In genomic region chr10:77587091-77587775, GRCm38 (mm10) we compare ENCODE assay signal across 15 mouse cellular contexts. TPM values are rescaled to one million over a fixed set of nuclear protein-coding genes. Genes with fewer than 3 reads are reported as not detected.
A peak's percentile ranks its signal among the peaks of the same experiment; 100 is the strongest.
DNase-seq lines count a peak whose midpoint lies in the region; ATAC-seq lines count a peak whose summit lies in the region.
"Had no signal": no experiment of that assay in that cellular context is flagged by ENCODE, and none has a peak within 500 bp of the region (broad histone marks: within the 10 kb centered on the region; RNA-seq: fewer than 3 reads in every experiment).

No protein-coding gene starts in this region.

- H3K4me3 ChIP-seq in kidney, embryonic 15.5 days (replicated peaks): no peak overlapping the region
- H3K4me3 ChIP-seq in neural tube, embryonic 13.5 days: no peak overlapping the region
- no peak overlapping the region for H3K4me3 ChIP-seq in midbrain, embryonic 10.5 days
- H3K4me3 ChIP-seq: forebrain, embryonic 12.5 days; hindbrain, embryonic 13.5 days; midbrain, embryonic 13.5 days had no signal

- no peaks in the 10 kb centered on the region for H3K27me3 ChIP-seq in kidney, embryonic 15.5 days
- H3K27me3 ChIP-seq in neural tube, embryonic 13.5 days: no peaks in the 10 kb centered on the region
- H3K27me3 ChIP-seq in midbrain, embryonic 10.5 days (ENCODE audit: low read depth, poor library complexity, severe bottlenecking): no peaks in the 10 kb centered on the region
- H3K27me3 ChIP-seq: forebrain, embryonic 12.5 days; hindbrain, embryonic 13.5 days; midbrain, embryonic 13.5 days had no signal

- H3K9ac ChIP-seq in kidney, embryonic 15.5 days: no peak overlapping the region
- H3K9ac ChIP-seq in neural tube, embryonic 13.5 days: peak overlapping the region; percentile 22; the same call in 1 of the 2 replicates
- H3K9ac ChIP-seq: forebrain, embryonic 12.5 days; hindbrain, embryonic 13.5 days; midbrain, embryonic 13.5 days had no signal

- no peaks in the 10 kb centered on the region for H3K9me3 ChIP-seq in kidney, embryonic 15.5 days (replicated peaks)
- no peaks in the 10 kb centered on the region for H3K9me3 ChIP-seq in neural tube, embryonic 13.5 days
- no peaks in the 10 kb centered on the region for H3K9me3 ChIP-seq in midbrain, embryonic 10.5 days (replicated peaks)
- H3K9me3 ChIP-seq: forebrain, embryonic 12.5 days; hindbrain, embryonic 13.5 days; midbrain, embryonic 13.5 days had no signal

- no peak for ATAC-seq in kidney, embryonic 15.5 days (replicated peaks; ENCODE audit: low FRiP score)
- ATAC-seq in neural tube, embryonic 13.5 days (ENCODE audit: low read depth): no peak
- ATAC-seq: midbrain, embryonic 13.5 days had no signal

- H3K27ac ChIP-seq in kidney, embryonic 15.5 days: no peak overlapping the region
- no peak overlapping the region for H3K27ac ChIP-seq in neural tube, embryonic 13.5 days (replicated peaks)
- no peak overlapping the region for H3K27ac ChIP-seq in midbrain, embryonic 10.5 days (replicated peaks)
- H3K27ac ChIP-seq: forebrain, embryonic 12.5 days; hindbrain, embryonic 13.5 days; midbrain, embryonic 13.5 days had no signal

- no peak overlapping the region for H3K4me2 ChIP-seq in kidney, embryonic 15.5 days
- no peak overlapping the region for H3K4me2 ChIP-seq in neural tube, embryonic 13.5 days
- H3K4me2 ChIP-seq: forebrain, embryonic 12.5 days; hindbrain, embryonic 13.5 days; midbrain, embryonic 13.5 days had no signal

- peaks cover 43% of the 10 kb centered on the region for H3K36me3 ChIP-seq in kidney, embryonic 15.5 days
- H3K36me3 ChIP-seq in neural tube, embryonic 13.5 days: peaks cover 47% of the 10 kb centered on the region
- H3K36me3 ChIP-seq in midbrain, embryonic 10.5 days: peaks cover 57% of the 10 kb centered on the region

- peaks cover 54% of the 10 kb centered on the region for H3K4me1 ChIP-seq in kidney, embryonic 15.5 days
- H3K4me1 ChIP-seq in neural tube, embryonic 13.5 days (replicated peaks): peaks cover 62% of the 10 kb centered on the region
- H3K4me1 ChIP-seq in midbrain, embryonic 10.5 days: peaks cover 27% of the 10 kb centered on the region

- 82% methylated on average over 6 of the region's 6 CpGs for WGBS in kidney, embryonic 15.5 days
- WGBS in neural tube, embryonic 13.5 days: 97% methylated on average over 6 of the region's 6 CpGs
- WGBS in midbrain, embryonic 10.5 days: 92% methylated on average over 6 of the region's 6 CpGs

- peak; percentile 56 for DNase-seq in adrenal gland, postnatal 14 days
- DNase-seq in adrenal gland, adult 18-20 months (ENCODE audit: low spot score in 2 of 2): no peak
- DNase-seq in kidney, adult 11 months: peak; percentile 58
- no peak for DNase-seq in neural tube, embryonic 10.5 days (ENCODE audit: extremely low spot score, low spot score)
- peak; percentile 75 for DNase-seq in yolk sac, embryonic 10.5 days (ENCODE audit: low spot score)
- no peak for DNase-seq in midbrain, embryonic 10.5 days (ENCODE audit: low spot score)
- DNase-seq: cerebellum, postnatal 36 days; lung, postnatal 10 days; thymus, postnatal 4 days had no signal

RNA-seq across cellular contexts. Expression of gene Pttg1ip, which starts 5.7 kb away (rescaled TPM):
- 168 and 172 TPM in 2 replicates for total RNA-seq in adrenal gland, postnatal 14 days (2021)
- 100 to 1,000 TPM; 175 to 203 TPM for total RNA-seq in adrenal gland, adult 18-20 months (2021)
- 149 and 152 TPM in 2 replicates for polyA plus RNA-seq in kidney, embryonic 15.5 days (2015; fragmentation: Nextera tagmentation; extraction: Ambion mirVana)
- polyA plus RNA-seq in neural tube, embryonic 13.5 days (2015; fragmentation: Nextera tagmentation; extraction: Ambion mirVana): 78.9 and 79.7 TPM in 2 replicates
- polyA plus RNA-seq in midbrain, embryonic 10.5 days (2016; fragmentation: Nextera tagmentation; extraction: Ambion mirVana): 67.0 and 69.9 TPM in 2 replicates

RNA-seq across cellular contexts. Expression of gene Sumo3, which starts 18.7 kb away (rescaled TPM):
- 93.0 and 111 TPM in 2 replicates for total RNA-seq in adrenal gland, postnatal 14 days (2021)
- 10 to 100 TPM; 91.8 to 98.8 TPM for total RNA-seq in adrenal gland, adult 18-20 months (2021)
- polyA plus RNA-seq in kidney, embryonic 15.5 days (2015; fragmentation: Nextera tagmentation; extraction: Ambion mirVana): 332 TPM in 2 replicates
- polyA plus RNA-seq in neural tube, embryonic 13.5 days (2015; fragmentation: Nextera tagmentation; extraction: Ambion mirVana): 248 and 252 TPM in 2 replicates
- polyA plus RNA-seq in midbrain, embryonic 10.5 days (2016; fragmentation: Nextera tagmentation; extraction: Ambion mirVana): 403 and 425 TPM in 2 replicates

RNA-seq across cellular contexts. Expression of gene Gm49325, which starts 18.8 kb away (rescaled TPM):
- total RNA-seq in adrenal gland, postnatal 14 days (2021): 23.6 and 31.5 TPM in 2 replicates
- total RNA-seq in adrenal gland, adult 18-20 months (2021): 10 to 100 TPM; 13.1 to 17.1 TPM
- polyA plus RNA-seq in kidney, embryonic 15.5 days (2015; fragmentation: Nextera tagmentation; extraction: Ambion mirVana): 3.6 and 6.3 TPM in 2 replicates
- polyA plus RNA-seq in neural tube, embryonic 13.5 days (2015; fragmentation: Nextera tagmentation; extraction: Ambion mirVana): 2.0 and 8.6 TPM in 2 replicates
- polyA plus RNA-seq in midbrain, embryonic 10.5 days (2016; fragmentation: Nextera tagmentation; extraction: Ambion mirVana): 2.2 and 2.4 TPM in 2 replicates
- polyA plus RNA-seq: spleen, adult 2 months had no signal

RNA-seq across cellular contexts. Expression of gene Ube2g2, which starts 34.8 kb away (rescaled TPM):
- total RNA-seq in adrenal gland, postnatal 14 days (2021): 49.8 and 50.2 TPM in 2 replicates
- total RNA-seq in adrenal gland, adult 18-20 months (2021): 10 to 100 TPM; 67.2 to 74.1 TPM
- polyA plus RNA-seq in kidney, embryonic 15.5 days (2015; fragmentation: Nextera tagmentation; extraction: Ambion mirVana): 71.9 and 72.0 TPM in 2 replicates
- polyA plus RNA-seq in neural tube, embryonic 13.5 days (2015; fragmentation: Nextera tagmentation; extraction: Ambion mirVana): 86.8 and 87.9 TPM in 2 replicates
- 104 and 107 TPM in 2 replicates for polyA plus RNA-seq in midbrain, embryonic 10.5 days (2016; fragmentation: Nextera tagmentation; extraction: Ambion mirVana)

RNA-seq across cellular contexts. Expression of gene Itgb2, which starts 57.2 kb away (rescaled TPM):
- total RNA-seq in adrenal gland, postnatal 14 days (2021): 5.8 and 16.0 TPM in 2 replicates
- total RNA-seq in adrenal gland, adult 18-20 months (2021): 10 to 100 TPM in 1 of 2 experiments, 1 to 10 TPM in 1; 7.8 to 16.2 TPM
- polyA plus RNA-seq in kidney, embryonic 15.5 days (2015; fragmentation: Nextera tagmentation; extraction: Ambion mirVana): 2.1 and 2.3 TPM in 2 replicates
- polyA plus RNA-seq in neural tube, embryonic 13.5 days (2015; fragmentation: Nextera tagmentation; extraction: Ambion mirVana): 1.0 TPM in 2 replicates
- polyA plus RNA-seq in midbrain, embryonic 10.5 days (2016; fragmentation: Nextera tagmentation; extraction: Ambion mirVana): 0.84 and 1.2 TPM in 2 replicates

Comparison
In these comparisons a context has a peak if more than half of its experiments do, and no peak if none do; other contexts are left out.
1. DNase-seq: peak in adrenal gland, postnatal 14 days (single experiment), kidney, adult 11 months (single experiment) and yolk sac, embryonic 10.5 days (single experiment); none in adrenal gland, adult 18-20 months (0 of 2), neural tube, embryonic 10.5 days (single experiment) and midbrain, embryonic 10.5 days (single experiment).